Mouse (Mus musculus) C2C12 (cell line): ENCODE data around the gene Cep78.

Source experiments
- CTCF ChIP-seq: IDR thresholded peaks from one replicate; pipeline ENCODE4 v1.5.1; 2011; ENCODE audit not compliant: control insufficient read depth, insufficient read depth, insufficient read length
- MAX ChIP-seq: IDR thresholded peaks from one replicate; pipeline ENCODE4 v1.6.1; 2011; ENCODE audit warnings: mild to moderate bottlenecking, control low read depth
- MYOD1 ChIP-seq: IDR thresholded peaks from one replicate; pipeline ENCODE4 v1.6.1; 2011; ENCODE audit warnings: low read depth; ENCODE audit not compliant: control insufficient read depth, insufficient read length

GRCm38 (mm10) chr19:16028746-16029252, 44.0 kb upstream of the Cep78 start:
- TF ChIP-seq CTCF (no peak), MAX (no peak), MYOD1 (no peak)
